Mouse (Mus musculus) heart, adult 18-20 months (tissue): Measurements from ENCODE around the gene Ell3. TPM values are rescaled to one million over a fixed set of nuclear protein-coding genes. Genes with fewer than 3 reads are reported as not detected.

Source experiments
- microRNA-seq, 2 experiments: library from miRNA; unstranded; fragments of <30 nt; microRNA quantifications; one replicate each; pipeline ENCODE4 v1.2.0; 2022
- total RNA-seq, 2 experiments: library from RNA; stranded (reverse); gene quantifications; 2 replicates each; pipeline ENCODE4 v1.2.3; 2021

The Ell3 gene
- total RNA-seq, 2 experiments from 2014 or later: 0.57 TPM; not detected in 1

Small RNA genes within 50 kb of the gene (microRNA-seq; reads per million reads assigned to microRNA genes)
- gene Gm22953: 0 reads per million in 2 experiments

Other genes with a start within 250 kb of the Ell3 start
- 10 to 100 TPM; 28.1 to 28.4 TPM for gene Trp53bp1, start 172.9 kb downstream of the Ell3 start, total RNA-seq
- gene Map1a, start 154.7 kb downstream of the Ell3 start, total RNA-seq: 1 to 10 TPM; 3.5 to 3.8 TPM
- gene Ppip5k1, start 88.9 kb downstream of the Ell3 start, total RNA-seq: 10 to 100 TPM; 87.5 to 93.6 TPM
- 1 to 10 TPM; 1.2 to 2.7 TPM for gene Ckmt1, start 86.6 kb downstream of the Ell3 start, total RNA-seq
- not detected for gene Strc, start 57.1 kb downstream of the Ell3 start, total RNA-seq
- 100 to 1,000 TPM; 113 to 144 TPM for gene Pdia3, start 30.5 kb downstream of the Ell3 start, total RNA-seq
- 1 to 10 TPM; 3.1 to 4.4 TPM for gene Catsper2, start 30.5 kb downstream of the Ell3 start, total RNA-seq
- 100 to 1,000 TPM; 366 to 459 TPM for gene Serf2, start 4.9 kb upstream of the Ell3 start, total RNA-seq
- 10 to 100 TPM; 17.8 to 23.7 TPM for gene Hypk, start 9.0 kb upstream of the Ell3 start, total RNA-seq
- not detected for gene Serinc4, start 12.5 kb upstream of the Ell3 start, total RNA-seq
- gene Mfap1b, start 29.8 kb upstream of the Ell3 start, total RNA-seq: 10 to 100 TPM; 29.3 to 31.7 TPM
- 10 to 100 TPM; 31.7 to 39.0 TPM for gene Mfap1a, start 62.4 kb upstream of the Ell3 start, total RNA-seq
- 1 to 10 TPM; 2.9 to 3.5 TPM for gene Wdr76, start 62.4 kb upstream of the Ell3 start, total RNA-seq